Mouse (Mus musculus): ENCODE measurements around the gene Kcnh8. TPM values are rescaled to one million over a fixed set of nuclear protein-coding genes. Genes with fewer than 3 reads are reported as not detected.

Gene Kcnh8
- polyA plus RNA-seq, 1 experiment, result not detected

GRCm38 (mm10) chr17:52603411-52603810 is 902 bp downstream of the Kcnh8 start:
- Histone ChIP-seq H3ac (ENCODE audit: control insufficient read depth, insufficient read length) (no peak overlapping the region), H3K36me3 (ENCODE audit: control insufficient read depth, insufficient read depth) (no peaks in the 10 kb centered on the region), H3K27me3 (ENCODE audit: control insufficient read depth, insufficient read depth, insufficient read length) (no peaks in the 10 kb centered on the region), H3K79me2 (ENCODE audit: control insufficient read depth, insufficient read depth) (no peaks in the 10 kb centered on the region), H3K4me3 (no peak overlapping the region), H3K4me2 (ENCODE audit: low read depth) (no peak overlapping the region)
- TF ChIP-seq TCF3 (IDR thresholded peaks at IDR 0.05; ENCODE audit: insufficient read length, low read depth) (no peak), USF1 (IDR thresholded peaks at IDR 0.05; ENCODE audit: low read depth) (no peak), REST (IDR thresholded peaks at IDR 0.05; ENCODE audit: insufficient read depth, insufficient read length) (no peak), MYOG (IDR thresholded peaks at IDR 0.05; ENCODE audit: control insufficient read depth in 1 of 3, insufficient read depth in 1 of 3, insufficient read length in 2 of 3, low read depth in 2 of 3) (no peak), POLR2A (IDR thresholded peaks at IDR 0.05; ENCODE audit: insufficient read length, low read depth) (no peak), POLR2AphosphoS2 (IDR thresholded peaks at IDR 0.05; ENCODE audit: insufficient read length, low read depth) (no peak), CEBPB (IDR thresholded peaks at IDR 0.05; ENCODE audit: insufficient read depth, poor library complexity, severe bottlenecking) (no peak), SRF (IDR thresholded peaks at IDR 0.05; ENCODE audit: control insufficient read depth, insufficient read length, low read depth) (no peak), TCF12 (IDR thresholded peaks at IDR 0.05; ENCODE audit: insufficient read depth, poor library complexity, severe bottlenecking) (no peak), MYOD1 (IDR thresholded peaks at IDR 0.05; ENCODE audit: control insufficient read depth in 1 of 3, insufficient read length in 2 of 3, low read depth in 2 of 3) (no peak), E2F4 (IDR thresholded peaks at IDR 0.05; ENCODE audit: insufficient read depth) (no peak), MAX (IDR thresholded peaks at IDR 0.05; ENCODE audit: low read depth) (no peak)

DNA sequence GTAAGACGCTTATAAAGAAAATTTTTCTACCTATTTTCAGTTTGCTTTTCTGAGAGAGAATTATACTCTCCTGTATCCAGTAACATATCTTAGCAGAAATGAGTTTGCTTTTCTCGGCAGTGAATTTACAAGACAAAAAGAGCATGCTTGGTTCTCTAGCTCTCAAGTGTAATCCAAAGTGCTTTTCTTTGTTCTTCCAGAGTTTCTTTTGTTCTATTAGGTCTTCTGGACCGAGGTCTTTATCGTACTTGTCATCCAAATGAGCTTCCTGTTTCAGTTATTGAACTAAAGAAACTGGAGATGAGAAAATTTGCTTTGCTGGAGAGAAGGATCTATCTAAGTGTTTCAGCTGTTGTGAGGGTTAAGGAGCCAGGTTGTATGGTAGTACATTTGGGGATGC is 8.9 kb downstream of the Kcnh8 start:
- no peak overlapping the region for H3K4me2 ChIP-seq (ENCODE audit: low read depth)
- no peaks in the 10 kb centered on the region for H3K36me3 ChIP-seq (ENCODE audit: control insufficient read depth, insufficient read depth)
- TF ChIP-seq REST (IDR thresholded peaks at IDR 0.05; ENCODE audit: insufficient read depth, insufficient read length) (no peak), TCF12 (IDR thresholded peaks at IDR 0.05; ENCODE audit: insufficient read depth, poor library complexity, severe bottlenecking) (no peak)
- H3K27me3 ChIP-seq (ENCODE audit: control insufficient read depth, insufficient read depth, insufficient read length), result no peaks in the 10 kb centered on the region
- no peak overlapping the region for H3ac ChIP-seq (ENCODE audit: control insufficient read depth, insufficient read length)
- H3K4me3 ChIP-seq, result no peak overlapping the region
- H3K79me2 ChIP-seq (ENCODE audit: control insufficient read depth, insufficient read depth), result no peaks in the 10 kb centered on the region

DNA sequence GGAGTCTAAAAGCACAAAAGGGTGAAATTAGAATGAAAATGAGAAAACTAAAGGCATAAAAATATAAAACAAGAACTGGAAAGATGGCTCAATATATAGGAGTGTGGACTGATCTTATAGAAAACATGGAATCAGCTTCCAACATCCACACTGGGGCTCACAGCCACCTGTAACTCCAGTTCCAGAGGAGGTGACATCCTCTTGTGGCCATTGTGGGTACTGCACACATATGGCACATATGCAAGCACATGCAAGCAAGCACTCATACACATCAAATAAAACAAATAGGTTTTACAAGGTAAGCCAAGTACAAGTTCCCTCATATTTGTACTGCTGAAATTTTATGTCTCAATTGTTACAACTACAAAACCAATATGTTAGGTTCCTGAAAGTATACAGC is 46.7 kb downstream of the Kcnh8 start:
- no peak overlapping the region for H3K4me3 ChIP-seq
- TF ChIP-seq CEBPB (IDR thresholded peaks at IDR 0.05; ENCODE audit: insufficient read depth, poor library complexity, severe bottlenecking) (no peak), MAX (IDR thresholded peaks at IDR 0.05; ENCODE audit: low read depth) (no peak), SRF (IDR thresholded peaks at IDR 0.05; ENCODE audit: control insufficient read depth, insufficient read length, low read depth) (no peak), TCF12 (IDR thresholded peaks at IDR 0.05; ENCODE audit: insufficient read depth, poor library complexity, severe bottlenecking) (no peak), POLR2AphosphoS2 (IDR thresholded peaks at IDR 0.05; ENCODE audit: insufficient read length, low read depth) (no peak), E2F4 (IDR thresholded peaks at IDR 0.05; ENCODE audit: insufficient read depth) (no peak), MYOD1 (IDR thresholded peaks at IDR 0.05; ENCODE audit: control insufficient read depth in 1 of 3, insufficient read length in 2 of 3, low read depth in 2 of 3) (no peak), TCF3 (IDR thresholded peaks at IDR 0.05; ENCODE audit: insufficient read length, low read depth) (no peak)
- H3K36me3 ChIP-seq (ENCODE audit: control insufficient read depth, insufficient read depth), result no peaks in the 10 kb centered on the region
- no peaks in the 10 kb centered on the region for H3K79me2 ChIP-seq (ENCODE audit: control insufficient read depth, insufficient read depth)
- no peaks in the 10 kb centered on the region for H3K27me3 ChIP-seq (ENCODE audit: control insufficient read depth, insufficient read depth, insufficient read length)
- no peak overlapping the region for H3ac ChIP-seq (ENCODE audit: control insufficient read depth, insufficient read length)
- H3K4me2 ChIP-seq (ENCODE audit: low read depth), result no peak overlapping the region

DNA sequence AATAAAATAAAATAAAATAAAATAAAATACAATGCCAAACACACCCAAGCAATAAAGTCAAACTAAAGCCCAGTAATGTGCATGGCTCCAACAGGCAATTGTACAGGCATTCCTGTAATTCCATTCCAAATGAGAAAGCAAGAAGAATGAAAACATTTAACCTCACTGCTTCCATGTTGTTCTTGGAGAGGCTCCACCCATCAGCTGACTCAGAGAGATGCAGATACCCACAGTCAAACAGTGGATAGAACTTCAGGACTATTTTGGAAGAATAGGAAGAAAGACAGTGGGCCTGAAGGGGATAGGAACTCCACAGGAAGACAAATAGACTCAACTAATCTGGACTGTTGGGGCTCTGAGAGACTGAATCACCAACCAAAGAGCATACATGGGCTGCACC is 89.5 kb downstream of the Kcnh8 start:
- TF ChIP-seq MYOD1 (IDR thresholded peaks at IDR 0.05; ENCODE audit: control insufficient read depth in 1 of 3, insufficient read length in 2 of 3, low read depth in 2 of 3) (no peak), SRF (IDR thresholded peaks at IDR 0.05; ENCODE audit: control insufficient read depth, insufficient read length, low read depth) (no peak), TCF3 (IDR thresholded peaks at IDR 0.05; ENCODE audit: insufficient read length, low read depth) (no peak), TCF12 (IDR thresholded peaks at IDR 0.05; ENCODE audit: insufficient read depth, poor library complexity, severe bottlenecking) (no peak), POLR2A (IDR thresholded peaks at IDR 0.05; ENCODE audit: insufficient read length, low read depth) (no peak), REST (IDR thresholded peaks at IDR 0.05; ENCODE audit: insufficient read depth, insufficient read length) (no peak), CEBPB (IDR thresholded peaks at IDR 0.05; ENCODE audit: insufficient read depth, poor library complexity, severe bottlenecking) (no peak), USF1 (IDR thresholded peaks at IDR 0.05; ENCODE audit: low read depth) (no peak), E2F4 (IDR thresholded peaks at IDR 0.05; ENCODE audit: insufficient read depth) (no peak), POLR2AphosphoS2 (IDR thresholded peaks at IDR 0.05; ENCODE audit: insufficient read length, low read depth) (no peak), MYOG (IDR thresholded peaks at IDR 0.05; ENCODE audit: control insufficient read depth in 1 of 3, insufficient read depth in 1 of 3, insufficient read length in 2 of 3, low read depth in 2 of 3) (no peak), MAX (IDR thresholded peaks at IDR 0.05; ENCODE audit: low read depth) (no peak)
- no peaks in the 10 kb centered on the region for H3K79me2 ChIP-seq (ENCODE audit: control insufficient read depth, insufficient read depth)
- H3K4me3 ChIP-seq, result no peak overlapping the region
- H3K27me3 ChIP-seq (ENCODE audit: control insufficient read depth, insufficient read depth, insufficient read length), result no peaks in the 10 kb centered on the region
- H3K36me3 ChIP-seq (ENCODE audit: control insufficient read depth, insufficient read depth), result no peaks in the 10 kb centered on the region
- H3K4me2 ChIP-seq (ENCODE audit: low read depth), result no peak overlapping the region
- no peak overlapping the region for H3ac ChIP-seq (ENCODE audit: control insufficient read depth, insufficient read length)

DNA sequence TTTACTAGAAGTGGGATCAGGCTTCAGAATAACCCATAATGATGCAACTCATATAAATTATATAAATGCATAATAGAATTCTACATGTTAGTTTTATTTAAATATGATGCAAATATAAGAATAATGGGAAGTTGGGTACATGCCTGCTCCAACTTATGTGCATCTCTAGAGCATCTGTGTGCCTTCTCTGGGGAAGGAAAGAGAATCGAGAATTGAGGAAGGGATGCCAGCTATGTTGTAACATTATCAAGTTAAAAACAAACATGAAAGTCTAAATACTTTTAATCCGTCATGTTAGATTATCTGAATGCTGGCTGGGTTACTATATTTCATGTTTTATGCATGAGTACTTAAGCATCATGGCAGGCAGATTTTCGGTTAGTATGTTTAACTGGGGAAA is 99.4 kb downstream of the Kcnh8 start:
- H3ac ChIP-seq (ENCODE audit: control insufficient read depth, insufficient read length), result no peak overlapping the region
- no peaks in the 10 kb centered on the region for H3K36me3 ChIP-seq (ENCODE audit: control insufficient read depth, insufficient read depth)
- TF ChIP-seq POLR2AphosphoS2 (IDR thresholded peaks at IDR 0.05; ENCODE audit: insufficient read length, low read depth) (no peak), POLR2A (IDR thresholded peaks at IDR 0.05; ENCODE audit: insufficient read length, low read depth) (no peak), USF1 (IDR thresholded peaks at IDR 0.05; ENCODE audit: low read depth) (no peak), REST (IDR thresholded peaks at IDR 0.05; ENCODE audit: insufficient read depth, insufficient read length) (no peak), MYOG (IDR thresholded peaks at IDR 0.05; ENCODE audit: control insufficient read depth in 1 of 3, insufficient read depth in 1 of 3, insufficient read length in 2 of 3, low read depth in 2 of 3) (no peak), MAX (IDR thresholded peaks at IDR 0.05; ENCODE audit: low read depth) (no peak), TCF12 (IDR thresholded peaks at IDR 0.05; ENCODE audit: insufficient read depth, poor library complexity, severe bottlenecking) (no peak), TCF3 (IDR thresholded peaks at IDR 0.05; ENCODE audit: insufficient read length, low read depth) (no peak), MYOD1 (IDR thresholded peaks at IDR 0.05; ENCODE audit: control insufficient read depth in 1 of 3, insufficient read length in 2 of 3, low read depth in 2 of 3) (no peak), SRF (IDR thresholded peaks at IDR 0.05; ENCODE audit: control insufficient read depth, insufficient read length, low read depth) (no peak)
- H3K4me3 ChIP-seq, result no peak overlapping the region
- H3K4me2 ChIP-seq (ENCODE audit: low read depth), result no peak overlapping the region
- no peaks in the 10 kb centered on the region for H3K79me2 ChIP-seq (ENCODE audit: control insufficient read depth, insufficient read depth)
- no peaks in the 10 kb centered on the region for H3K27me3 ChIP-seq (ENCODE audit: control insufficient read depth, insufficient read depth, insufficient read length)

All from myocyte (in vitro differentiated cells).